Mouse (Mus musculus) heart, postnatal 0 days (tissue): ENCODE measurements around the gene Tln2. TPM values are rescaled to one million over a fixed set of nuclear protein-coding genes. Genes with fewer than 3 reads are reported as not detected.
"Not testable (repeated sequence)": the region's sequence is repeated elsewhere in the genome, so short reads cannot be mapped to it uniquely, and the experiment has no call there.

Source experiments
- ATAC-seq: fragments of 200-750 bp; cut with Nextera tagmentation; 2 replicates; pipeline ENCODE4 v1.8.0; 2017; ENCODE audit warnings: low read depth, moderate number of reproducible peaks, moderate library complexity; ENCODE audit not compliant: insufficient read depth
- DNase-seq: peaks from one replicate; pipeline ENCODE4 v3.0.0-alpha.2; 2016; ENCODE audit warnings: low spot score
- H3K27ac ChIP-seq: fragments of 300-500 bp; sonication (generic); 2 replicates; pipeline ENCODE4 v1.5.1; 2014; ENCODE audit warnings: low read depth, mild to moderate bottlenecking
- H3K27me3 ChIP-seq: fragments of 300-500 bp; sonication (generic); 2 replicates; pipeline ENCODE4 v1.6.1; 2014; ENCODE audit warnings: low read length, mixed read lengths; ENCODE audit not compliant: control insufficient read depth, insufficient read depth
- H3K36me3 ChIP-seq: fragments of 300-500 bp; sonication (generic); replicated peaks from 2 replicates; pipeline ENCODE4 v1.6.1; 2014; ENCODE audit warnings: low read length, mixed read lengths; ENCODE audit not compliant: control insufficient read depth, insufficient read depth
- H3K4me1 ChIP-seq: fragments of 300-500 bp; sonication (generic); 2 replicates; pipeline ENCODE4 v1.6.1; 2014; ENCODE audit warnings: antibody characterized with exemption; ENCODE audit not compliant: control insufficient read depth, insufficient read depth
- H3K4me2 ChIP-seq: fragments of 300-500 bp; sonication (generic); 2 replicates; pipeline ENCODE4 v1.6.1; 2014; ENCODE audit warnings: low read depth, mild to moderate bottlenecking, low read length, moderate library complexity
- H3K4me3 ChIP-seq: fragments of 300-500 bp; sonication (generic); 2 replicates; pipeline ENCODE4 v1.5.1; 2014; ENCODE audit warnings: low read depth, low read length
- H3K9ac ChIP-seq: fragments of 300-500 bp; sonication (generic); replicated peaks from 2 replicates; pipeline ENCODE4 v1.6.1; 2014; ENCODE audit warnings: low read depth, low read length, mixed read lengths
- H3K9me3 ChIP-seq: fragments of 300-500 bp; sonication (generic); replicated peaks from 2 replicates; pipeline ENCODE4 v1.6.1; 2016; ENCODE audit warnings: low read length; ENCODE audit not compliant: control insufficient read depth
- CTCF ChIP-seq: IDR thresholded peaks from 2 replicates; pipeline ENCODE4 v1.5.1; 2016; ENCODE audit warnings: antibody characterized with exemption, control low read depth, low read depth
- EP300 ChIP-seq: IDR thresholded peaks from 2 replicates; pipeline ENCODE4 v1.6.1; 2016; ENCODE audit warnings: antibody characterized with exemption, low read depth
- WGBS: fragments of 180-500 bp; shearing (Covaris S2); extraction: QIAGEN DNeasy Blood & Tissue Kit; methylation state at CpG from one replicate; pipeline ENCODE4 v1.1.7; 2014; 5-methylcytosine and 5-hydroxymethylcytosine counted together
- polyA plus RNA-seq: library from polyadenylated mRNA; unstranded; fragments of >200 nt; fragmentation: Nextera tagmentation; extraction: Ambion mirVana; gene quantifications from 2 replicates; pipeline ENCODE4 v1.2.1, GENCODE M21; 2015
- total RNA-seq: library from RNA; depleted of rRNA; stranded (reverse); fragments of >200 nt; gene quantifications from 2 replicates; pipeline ENCODE4 v1.2.3, GENCODE M21; 2014; ENCODE audit warnings: low replicate concordance

The Tln2 gene
- total and polyA plus RNA-seq, 2 experiments from 2014 or later, result 67.0 to 92.6 TPM

DNA sequence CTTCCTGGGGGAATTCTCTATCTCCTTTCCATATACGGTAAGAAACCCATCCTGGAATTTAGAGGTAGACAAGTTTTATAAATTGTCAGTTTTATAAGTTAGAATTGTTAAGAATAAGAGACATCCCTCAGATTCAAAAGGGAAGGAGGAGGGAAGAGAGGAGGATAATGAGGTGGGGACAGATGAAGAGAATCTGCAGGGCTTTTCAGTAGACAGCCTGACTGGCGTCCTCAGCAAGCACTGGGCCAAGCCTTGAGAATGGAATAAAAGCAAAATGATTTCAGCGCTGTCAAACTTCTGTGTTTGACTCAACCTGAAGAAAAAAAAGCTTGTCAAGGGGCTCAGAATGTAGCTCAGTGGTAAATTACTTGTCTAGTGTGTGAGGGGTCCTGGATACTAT, 272.7 kb downstream of the Tln2 start:
- Histone ChIP-seq H3K4me2 (no peak overlapping the region), H3K9ac (no peak overlapping the region), H3K4me3 (no peak overlapping the region), H3K27ac (no peak overlapping the region), H3K27me3 (no peaks in the 10 kb centered on the region), H3K4me1 (no peaks in the 10 kb centered on the region), H3K9me3 (no peaks in the 10 kb centered on the region), H3K36me3 (peaks cover 58% of the 10 kb centered on the region)
- WGBS, result 82% methylated on average over 3 of the region's 3 CpGs
- DNase-seq, result no peak
- TF ChIP-seq CTCF (no peak), EP300 (no peak)
- no peak for ATAC-seq

DNA sequence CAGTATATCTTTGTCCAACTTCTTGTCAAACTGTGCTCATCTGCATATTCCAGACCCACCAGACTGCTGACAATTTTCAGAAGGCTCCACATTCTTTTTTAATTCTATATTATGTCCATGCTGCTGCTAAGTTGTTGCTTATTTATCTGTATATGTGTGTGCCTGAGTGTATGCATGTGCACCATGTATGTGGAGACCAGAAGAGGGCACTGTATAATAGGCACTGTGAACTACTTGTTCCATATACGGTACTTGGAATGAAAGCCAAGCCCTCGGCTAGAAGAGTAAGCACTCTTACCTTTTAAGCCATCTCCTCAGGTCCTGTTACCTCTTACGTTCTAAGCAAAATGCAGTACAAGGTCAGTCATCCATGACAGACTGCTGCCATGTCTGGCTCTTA, 274.0 kb downstream of the Tln2 start:
- Histone ChIP-seq H3K4me1 (no peaks in the 10 kb centered on the region), H3K9me3 (no peaks in the 10 kb centered on the region), H3K27me3 (no peaks in the 10 kb centered on the region), H3K4me3 (no peak overlapping the region), H3K9ac (no peak overlapping the region), H3K4me2 (no peak overlapping the region), H3K27ac (no peak overlapping the region), H3K36me3 (peaks cover 58% of the 10 kb centered on the region)
- 66% methylated on average over 3 of the region's 3 CpGs for WGBS
- DNase-seq (no peak), ATAC-seq (no peak)
- no peak for TF ChIP-seq EP300
- TF ChIP-seq CTCF, result 0 out of 2 replicates have a peak, but pooled peaks have one; percentile 21

- Histone ChIP-seq H3K4me2 (no peak overlapping the region), H3K36me3 (peaks cover 43% of the 10 kb centered on the region), H3K4me3 (no peak overlapping the region), H3K4me1 (0 out of 2 replicates have a peak, but pooled peaks cover 4% of the 10 kb centered on the region), H3K27me3 (no peaks in the 10 kb centered on the region), H3K27ac (no peak overlapping the region), H3K9ac (no peak overlapping the region), H3K9me3 (no peaks in the 10 kb centered on the region)
- WGBS, result 88% methylated on average over 6 of the region's 6 CpGs
- DNase-seq (no peak), ATAC-seq (no peak)
- TF ChIP-seq CTCF, result no peak
- no peak for TF ChIP-seq EP300
Measured at GRCm38 (mm10) chr9:67281812-67282211, 277.7 kb downstream of the Tln2 start.

GRCm38 (mm10) chr9:67280311-67280710, 279.2 kb downstream of the Tln2 start:
- H3K27me3 ChIP-seq, H3K4me2 ChIP-seq, H3K4me1 ChIP-seq, H3K9ac ChIP-seq, ATAC-seq, H3K4me3 ChIP-seq, H3K9me3 ChIP-seq, H3K27ac ChIP-seq, DNase-seq: not testable (repeated sequence)
- peaks cover 35% of the 10 kb centered on the region for H3K36me3 ChIP-seq

DNA sequence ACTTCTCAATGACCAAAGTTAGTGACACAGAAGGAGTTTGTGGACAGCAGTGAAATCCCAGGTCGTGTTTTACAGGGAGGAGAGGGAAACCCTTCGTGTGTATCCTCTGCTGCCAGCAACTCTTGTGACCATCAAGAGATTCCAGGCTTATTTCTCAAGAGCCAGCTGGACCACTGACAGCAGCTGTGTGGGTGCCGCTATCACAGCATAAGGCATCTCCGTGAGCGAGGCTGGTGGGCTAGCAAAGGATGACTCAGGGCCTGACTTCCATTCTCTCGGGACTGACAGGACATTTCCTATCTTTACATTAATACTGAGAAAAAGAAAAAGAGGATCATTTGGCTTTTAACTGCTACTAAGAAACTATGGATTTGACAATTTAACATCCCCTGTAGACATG, 283.1 kb downstream of the Tln2 start:
- 76% methylated on average over 6 of the region's 6 CpGs for WGBS
- H3K27ac ChIP-seq, result no peak overlapping the region
- H3K27me3 ChIP-seq, result no peaks in the 10 kb centered on the region
- TF ChIP-seq CTCF (no peak), EP300 (no peak)
- ATAC-seq (no peak), DNase-seq (no peak)
- H3K36me3 ChIP-seq, result peaks cover 20% of the 10 kb centered on the region
- no peak overlapping the region for H3K4me3 ChIP-seq
- no peaks in the 10 kb centered on the region for H3K9me3 ChIP-seq
- no peak overlapping the region for H3K4me2 ChIP-seq
- no peak overlapping the region for H3K9ac ChIP-seq
- H3K4me1 ChIP-seq, result peaks cover 7% of the 10 kb centered on the region; the same call in 1 of the 2 replicates

DNA sequence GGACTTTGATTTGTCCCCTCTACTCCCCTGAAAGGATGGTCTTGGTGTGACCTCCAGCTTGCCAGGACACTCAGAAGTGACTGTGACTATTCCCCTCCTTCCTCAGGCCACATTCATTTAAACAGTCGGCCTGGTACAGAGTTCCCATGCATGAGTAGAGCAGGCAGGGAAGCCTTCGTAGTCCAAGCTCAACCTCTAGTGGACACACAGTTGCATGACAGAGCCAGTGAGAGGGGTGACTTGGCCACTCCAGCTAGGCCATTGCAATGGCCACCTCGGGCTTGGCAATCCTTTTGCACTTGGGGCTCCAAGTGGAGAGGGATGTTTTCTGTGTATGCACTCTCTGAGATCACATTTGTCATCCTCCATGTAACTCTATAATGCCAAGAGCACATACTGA, 285.2 kb downstream of the Tln2 start:
- peak; percentile 41 for DNase-seq
- H3K27me3 ChIP-seq, result no peaks in the 10 kb centered on the region
- no peaks in the 10 kb centered on the region for H3K9me3 ChIP-seq
- TF ChIP-seq CTCF (peak; percentile 79), EP300 (no peak)
- no peak overlapping the region for H3K27ac ChIP-seq
- peaks cover 20% of the 10 kb centered on the region for H3K36me3 ChIP-seq
- H3K4me1 ChIP-seq, result peaks cover 13% of the 10 kb centered on the region; the same call in 1 of the 2 replicates
- H3K9ac ChIP-seq, result no peak overlapping the region
- H3K4me2 ChIP-seq, result no peak overlapping the region
- WGBS, result 44% methylated on average over 3 of the region's 3 CpGs
- ATAC-seq, result peak; percentile 34; the same call in 1 of the 2 replicates
- H3K4me3 ChIP-seq, result no peak overlapping the region
